Mouse (Mus musculus) myocyte (in vitro differentiated cells): ENCODE results near the gene Gm11492. TPM values are rescaled to one million over a fixed set of nuclear protein-coding genes. Genes with fewer than 3 reads are reported as not detected.

Source experiments
- H3K27me3 ChIP-seq: one replicate; pipeline ENCODE4 v1.6.1; 2011; ENCODE audit not compliant: control insufficient read depth, insufficient read depth, insufficient read length
- H3K36me3 ChIP-seq: one replicate; pipeline ENCODE4 v1.6.1; 2011; ENCODE audit not compliant: control insufficient read depth, insufficient read depth
- H3K4me2 ChIP-seq: one replicate; pipeline ENCODE4 v1.6.1; 2011; ENCODE audit warnings: low read depth, control low read depth
- H3K4me3 ChIP-seq: one replicate; pipeline ENCODE4 v1.5.1; 2011; ENCODE audit warnings: mild to moderate bottlenecking, control low read depth, moderate library complexity
- H3K79me2 ChIP-seq: one replicate; pipeline ENCODE4 v1.6.1; 2011; ENCODE audit not compliant: control insufficient read depth, insufficient read depth
- H3ac ChIP-seq: one replicate; pipeline ENCODE4 v1.6.1; 2011; ENCODE audit not compliant: control insufficient read depth, insufficient read length
- CEBPB ChIP-seq: IDR thresholded peaks from 2 replicates; pipeline ENCODE4 v1.6.1; 2011; ENCODE audit warnings: mild to moderate bottlenecking, moderate library complexity; ENCODE audit not compliant: poor library complexity, insufficient read depth, severe bottlenecking
- E2F4 ChIP-seq: IDR thresholded peaks from one replicate; pipeline ENCODE4 v1.6.1; 2011; ENCODE audit warnings: mild to moderate bottlenecking, control low read depth, moderate library complexity; ENCODE audit not compliant: insufficient read depth
- MAX ChIP-seq: IDR thresholded peaks from one replicate; pipeline ENCODE4 v1.6.1; 2011; ENCODE audit warnings: low read depth, mild to moderate bottlenecking, control low read depth
- MYOD1 ChIP-seq, 3 experiments: IDR thresholded peaks; one replicate each; pipeline ENCODE4 v1.6.1; 2011; ENCODE audit warnings: control low read depth in 2 of 3, low read depth in 2 of 3, mild to moderate bottlenecking in 2 of 3, moderate library complexity in 1 of 3; ENCODE audit not compliant: insufficient read length in 2 of 3, control insufficient read depth in 1 of 3
- MYOG ChIP-seq, 3 experiments: IDR thresholded peaks; one replicate each; pipeline ENCODE4 v1.6.1; 2011; ENCODE audit warnings: control low read depth in 2 of 3, low read depth in 2 of 3, mild to moderate bottlenecking in 2 of 3; ENCODE audit not compliant: insufficient read length in 2 of 3, control insufficient read depth in 1 of 3, insufficient read depth in 1 of 3
- POLR2A ChIP-seq: IDR thresholded peaks from one replicate; pipeline ENCODE4 v1.6.1; 2011; ENCODE audit warnings: low read depth, mild to moderate bottlenecking, control low read depth, moderate library complexity; ENCODE audit not compliant: insufficient read length
- POLR2AphosphoS2 ChIP-seq: IDR thresholded peaks from one replicate; pipeline ENCODE4 v1.6.1; 2011; ENCODE audit warnings: low read depth, control low read depth; ENCODE audit not compliant: insufficient read length
- REST ChIP-seq: IDR thresholded peaks from one replicate; pipeline ENCODE4 v1.6.1; 2011; ENCODE audit warnings: mild to moderate bottlenecking, control low read depth, moderate library complexity; ENCODE audit not compliant: insufficient read depth, insufficient read length
- SRF ChIP-seq: IDR thresholded peaks from one replicate; pipeline ENCODE4 v1.6.1; 2011; ENCODE audit warnings: low read depth; ENCODE audit not compliant: control insufficient read depth, insufficient read length
- TCF12 ChIP-seq: IDR thresholded peaks from one replicate; pipeline ENCODE4 v1.6.1; 2011; ENCODE audit warnings: mild to moderate bottlenecking, control low read depth; ENCODE audit not compliant: poor library complexity, insufficient read depth, severe bottlenecking
- TCF3 ChIP-seq: IDR thresholded peaks from one replicate; pipeline ENCODE4 v1.6.1; 2011; ENCODE audit warnings: low read depth, control low read depth; ENCODE audit not compliant: insufficient read length
- USF1 ChIP-seq: IDR thresholded peaks from one replicate; pipeline ENCODE4 v1.6.1; 2011; ENCODE audit warnings: low read depth, mild to moderate bottlenecking, control low read depth, moderate library complexity
- polyA plus RNA-seq: library from polyadenylated mRNA; unstranded; fragments of >200 nt; fragmentation: generic; extraction: Trizol; gene quantifications from one replicate; pipeline ENCODE4 v1.2.1, GENCODE M21; 2012; ENCODE audit warnings: missing spikeins

Gene Gm11492
- polyA plus RNA-seq, 1 experiment = not detected

GRCm38 (mm10) chr11:87591526-87592353, 25.3 kb downstream of the Gm11492 start, which contains the start of gene Mtmr4:
Gene Mtmr4, plus strand, starts transcription at chr11:87592162.
- peak within 1 kb of the TSS; percentile 97 for H3K4me3 ChIP-seq
- H3K27me3 ChIP-seq = no peaks in the 10 kb centered on the region
- H3K36me3 ChIP-seq = no peaks in the 10 kb centered on the region
- TF ChIP-seq REST = no peak
- TF ChIP-seq POLR2AphosphoS2 = peak; percentile 86
- peak in 2 of 3 experiments; percentile 81 to 88 for TF ChIP-seq MYOD1 (IDR thresholded peaks at IDR 0.05; ENCODE audit: control insufficient read depth in 1 of 3, insufficient read length in 2 of 3, low read depth in 2 of 3)
- peak; percentile 82 for TF ChIP-seq POLR2A
- TF ChIP-seq CEBPB = no peak
- no peak for TF ChIP-seq TCF12
- TF ChIP-seq MYOG (IDR thresholded peaks at IDR 0.05; ENCODE audit: control insufficient read depth in 1 of 3, insufficient read depth in 1 of 3, insufficient read length in 2 of 3, low read depth in 2 of 3) = peak; percentile 33 to 90 (median 81)
- TF ChIP-seq MAX = no peak
- peak; percentile 62 for TF ChIP-seq TCF3
- peak; percentile 4 for TF ChIP-seq E2F4
- H3K4me2 ChIP-seq = peak within 1 kb of the TSS; percentile 93
- H3K79me2 ChIP-seq = peaks cover 16% of the 10 kb centered on the region
- peak within 1 kb of the TSS; percentile 57 for H3ac ChIP-seq

GRCm38 (mm10) chr11:87592354-87592695, 25.9 kb downstream of the Gm11492 start:
- TF ChIP-seq TCF3 (no peak), E2F4 (no peak), REST (no peak), CEBPB (no peak), MYOG (IDR thresholded peaks at IDR 0.05; ENCODE audit: control insufficient read depth in 1 of 3, insufficient read depth in 1 of 3, insufficient read length in 2 of 3, low read depth in 2 of 3) (no peak), USF1 (no peak), POLR2AphosphoS2 (no peak), MAX (no peak)

DNA sequence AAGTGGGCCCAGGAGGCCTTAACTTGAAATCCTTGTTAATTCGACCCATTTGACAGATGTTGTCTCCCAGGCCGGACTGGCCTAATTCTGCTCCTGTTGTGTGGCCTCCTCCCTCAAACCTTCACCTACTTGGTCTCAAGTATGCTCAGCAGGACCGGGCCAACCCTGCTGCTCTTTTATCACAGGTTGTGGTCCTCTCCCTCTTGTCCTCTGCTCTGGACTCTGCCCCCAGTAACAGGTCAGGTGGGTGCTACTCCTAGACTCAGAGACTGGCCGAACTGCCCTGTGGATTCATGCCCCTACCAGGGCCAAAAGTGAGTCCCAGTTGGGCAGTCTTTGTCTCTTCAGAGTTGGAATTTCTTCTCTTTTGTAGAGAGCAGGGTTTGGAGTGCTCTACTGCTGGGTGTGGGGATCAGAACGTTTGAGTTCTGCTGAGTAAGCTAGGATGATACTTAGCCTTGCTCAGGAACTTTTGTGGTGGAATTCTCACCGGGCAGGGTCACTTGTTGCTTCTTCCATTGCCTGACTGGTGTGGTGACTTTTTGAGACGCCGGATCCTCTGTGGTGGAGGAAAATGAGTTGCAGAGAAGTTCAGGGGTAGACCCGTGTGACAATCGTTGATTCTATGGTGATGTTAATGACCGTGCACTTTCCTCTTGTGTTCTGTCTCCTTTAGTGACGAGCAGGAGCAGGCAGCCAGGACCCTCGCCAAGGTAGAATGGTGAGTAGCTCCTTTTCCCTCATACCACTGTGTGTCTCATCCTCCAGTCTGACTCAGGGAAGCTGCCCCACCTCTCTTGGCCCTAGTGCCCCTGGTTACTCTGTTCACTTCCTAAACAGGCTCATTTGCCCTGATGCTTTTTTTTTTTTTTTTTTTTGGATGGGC, 26.5 kb downstream of the Gm11492 start:
- H3ac ChIP-seq = peak overlapping the region; percentile 57

More at GRCm38 (mm10) chr11:87592354-87592695, 25.9 kb downstream of the Gm11492 start:
- H3K4me3 ChIP-seq = peak overlapping the region; percentile 97
- peaks cover 18% of the 10 kb centered on the region for H3K79me2 ChIP-seq
- H3ac ChIP-seq = peak overlapping the region; percentile 57
- no peaks in the 10 kb centered on the region for H3K27me3 ChIP-seq
- peak overlapping the region; percentile 92 for H3K4me2 ChIP-seq
- H3K36me3 ChIP-seq = no peaks in the 10 kb centered on the region

DNA sequence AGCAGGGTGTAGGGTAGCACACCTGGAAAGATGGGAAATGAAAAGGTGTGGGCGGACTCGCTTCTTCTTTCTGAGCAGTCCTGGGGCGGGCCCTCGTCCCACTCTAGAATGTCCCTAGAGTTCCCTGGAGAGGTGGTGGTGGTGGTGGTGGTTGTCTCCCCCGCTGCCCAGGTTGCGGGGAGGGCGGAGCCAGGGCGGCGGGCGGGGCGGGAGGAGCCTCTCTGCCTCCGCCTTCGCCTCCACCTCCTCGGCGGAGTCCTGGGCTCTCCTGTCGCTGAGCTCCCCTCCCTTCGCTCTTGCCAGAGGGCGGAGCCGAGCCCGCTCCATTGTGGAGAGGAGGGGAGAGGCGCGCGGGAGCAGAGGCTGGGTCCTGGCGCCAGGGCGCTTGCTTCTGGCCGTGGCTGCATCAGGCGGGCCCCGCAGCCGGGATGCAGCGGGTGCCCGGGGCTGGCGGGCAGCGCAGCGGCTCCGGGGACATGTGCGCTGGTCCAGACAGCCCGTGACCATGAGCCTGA, 28.9 kb downstream of the Gm11492 start:
- Histone ChIP-seq H3K4me2 (peak overlapping the region; percentile 89), H3K36me3 (peaks cover 16% of the 10 kb centered on the region)

More for the DNA sequence above, 26.5 kb downstream of the Gm11492 start:
- Histone ChIP-seq H3K36me3 (peaks cover 4% of the 10 kb centered on the region), H3K4me3 (peak overlapping the region; percentile 97), H3K27me3 (no peaks in the 10 kb centered on the region), H3K4me2 (peak overlapping the region; percentile 92), H3K79me2 (peaks cover 18% of the 10 kb centered on the region)
- TF ChIP-seq POLR2A = no peak
- TF ChIP-seq TCF12 = no peak
- no peak for TF ChIP-seq TCF3
- TF ChIP-seq SRF = no peak
- TF ChIP-seq MYOG (IDR thresholded peaks at IDR 0.05; ENCODE audit: control insufficient read depth in 1 of 3, insufficient read depth in 1 of 3, insufficient read length in 2 of 3, low read depth in 2 of 3) = no peak
- no peak for TF ChIP-seq MYOD1 (IDR thresholded peaks at IDR 0.05; ENCODE audit: control insufficient read depth in 1 of 3, insufficient read length in 2 of 3, low read depth in 2 of 3)
- TF ChIP-seq REST = no peak
- no peak for TF ChIP-seq USF1
- TF ChIP-seq CEBPB = no peak
- TF ChIP-seq POLR2AphosphoS2 = no peak
- TF ChIP-seq MAX = no peak
- TF ChIP-seq E2F4 = no peak

More for the DNA sequence above, 28.9 kb downstream of the Gm11492 start:
- Histone ChIP-seq H3K79me2 (peaks cover 18% of the 10 kb centered on the region), H3K4me3 (peak overlapping the region; percentile 33), H3ac (peak overlapping the region; percentile 28), H3K27me3 (no peaks in the 10 kb centered on the region)
- TF ChIP-seq CEBPB = no peak
- TF ChIP-seq TCF3 = no peak
- TF ChIP-seq MYOG (IDR thresholded peaks at IDR 0.05; ENCODE audit: control insufficient read depth in 1 of 3, insufficient read depth in 1 of 3, insufficient read length in 2 of 3, low read depth in 2 of 3) = no peak
- no peak for TF ChIP-seq MAX
- TF ChIP-seq POLR2A = peak; percentile 68
- TF ChIP-seq POLR2AphosphoS2 = peak; percentile 53
- no peak for TF ChIP-seq TCF12
- TF ChIP-seq MYOD1 (IDR thresholded peaks at IDR 0.05; ENCODE audit: control insufficient read depth in 1 of 3, insufficient read length in 2 of 3, low read depth in 2 of 3) = peak in 1 of 3 experiments; percentile 9
- TF ChIP-seq USF1 = no peak
